Mouse (Mus musculus) cerebellum, adult 8-10 months (tissue): ENCODE measurements around the gene Ocln.
"Not testable (repeated sequence)": the region's sequence is repeated elsewhere in the genome, so short reads cannot be mapped to it uniquely, and the experiment has no call there.

Experiments
- DNase-seq: peaks from one replicate; pipeline ENCODE4 v3.0.0; 2022

Ocln gene

GRCm38 (mm10) chr13:100543011-100543767 is 9.3 kb downstream of the Ocln start:
- DNase-seq = no peak

GRCm38 (mm10) chr13:100536149-100536548 is 16.4 kb downstream of the Ocln start:
- DNase-seq = no peak

- no peak for DNase-seq
These were observed 19.6 kb downstream of the Ocln start for GRCm38 (mm10) chr13:100532788-100533365.

DNA sequence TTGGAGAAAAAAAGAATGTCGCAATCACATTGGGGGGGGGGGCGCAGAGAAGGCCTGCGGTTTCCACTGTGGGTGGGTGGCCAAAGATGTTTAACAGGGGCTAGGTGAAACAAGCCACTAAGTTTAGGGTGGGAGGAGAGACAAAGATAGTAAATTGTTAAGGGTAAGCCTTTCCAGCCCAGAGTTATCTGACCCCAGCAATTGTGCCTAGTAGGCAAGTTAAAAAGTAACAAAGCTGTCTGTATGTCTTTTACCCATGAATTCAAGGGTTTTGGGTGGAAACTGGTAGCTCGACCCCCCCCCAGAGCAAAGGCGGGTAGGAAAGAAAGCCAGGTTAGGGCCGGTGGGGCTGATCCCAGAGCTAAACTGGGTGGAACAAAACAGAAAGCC is 25.9 kb downstream of the Ocln start:
- no peak for DNase-seq

DNA sequence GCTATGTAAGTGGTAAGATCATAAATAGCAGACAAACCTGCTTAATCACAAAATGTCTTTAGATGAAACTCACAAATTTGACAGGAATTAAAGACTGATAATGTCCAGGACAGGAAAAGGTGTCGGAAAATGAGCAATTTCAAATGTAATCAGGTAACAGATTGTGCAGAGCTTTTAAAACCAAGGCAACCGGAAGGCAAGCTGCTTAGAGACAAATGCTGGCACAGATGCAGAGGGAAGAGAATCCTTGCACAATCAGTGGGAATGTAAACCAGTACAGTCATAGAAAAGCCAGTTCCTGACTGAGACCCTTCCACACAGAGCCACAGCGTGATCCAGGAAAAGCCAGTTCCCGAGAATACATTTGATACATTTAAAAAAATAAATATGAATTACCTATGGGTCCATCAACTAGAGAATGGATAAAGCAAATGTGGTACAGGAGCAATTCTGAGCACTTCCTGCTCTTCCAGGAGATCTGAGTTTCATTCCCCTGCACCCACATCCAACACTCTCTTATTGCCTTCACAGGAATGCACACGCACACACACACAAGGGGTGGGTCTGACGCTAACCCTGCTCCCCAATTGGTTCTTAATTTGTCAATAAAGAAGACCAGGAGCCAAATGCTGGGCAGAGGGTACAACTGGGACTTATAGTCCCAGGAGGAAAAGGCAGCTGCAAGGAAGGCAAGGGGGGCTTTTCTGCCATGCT is 26.4 kb downstream of the Ocln start:
- DNase-seq = peak; percentile 54

DNA sequence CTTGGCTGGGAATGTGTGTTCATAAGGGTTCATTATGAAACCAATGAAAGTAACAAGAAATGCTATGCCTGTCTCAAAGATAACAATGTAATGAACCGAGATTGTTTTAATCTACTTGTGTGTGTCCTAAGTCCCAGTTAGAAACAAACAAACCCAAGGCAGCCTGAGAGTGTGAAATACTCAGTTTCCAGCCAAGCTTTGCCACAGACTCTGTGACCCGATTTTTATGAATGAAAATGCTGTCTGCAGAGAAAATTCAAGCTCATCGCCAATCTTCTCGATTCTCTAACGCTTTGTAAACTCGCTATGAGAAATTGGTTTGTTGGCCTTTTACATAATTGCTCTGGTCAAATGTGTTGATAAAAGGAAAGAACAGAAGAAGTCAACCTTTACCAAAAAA is 27.6 kb downstream of the Ocln start:
- no peak for DNase-seq

- DNase-seq = no peak
These were observed 28.8 kb downstream of the Ocln start for GRCm38 (mm10) chr13:100523698-100524097.

DNA sequence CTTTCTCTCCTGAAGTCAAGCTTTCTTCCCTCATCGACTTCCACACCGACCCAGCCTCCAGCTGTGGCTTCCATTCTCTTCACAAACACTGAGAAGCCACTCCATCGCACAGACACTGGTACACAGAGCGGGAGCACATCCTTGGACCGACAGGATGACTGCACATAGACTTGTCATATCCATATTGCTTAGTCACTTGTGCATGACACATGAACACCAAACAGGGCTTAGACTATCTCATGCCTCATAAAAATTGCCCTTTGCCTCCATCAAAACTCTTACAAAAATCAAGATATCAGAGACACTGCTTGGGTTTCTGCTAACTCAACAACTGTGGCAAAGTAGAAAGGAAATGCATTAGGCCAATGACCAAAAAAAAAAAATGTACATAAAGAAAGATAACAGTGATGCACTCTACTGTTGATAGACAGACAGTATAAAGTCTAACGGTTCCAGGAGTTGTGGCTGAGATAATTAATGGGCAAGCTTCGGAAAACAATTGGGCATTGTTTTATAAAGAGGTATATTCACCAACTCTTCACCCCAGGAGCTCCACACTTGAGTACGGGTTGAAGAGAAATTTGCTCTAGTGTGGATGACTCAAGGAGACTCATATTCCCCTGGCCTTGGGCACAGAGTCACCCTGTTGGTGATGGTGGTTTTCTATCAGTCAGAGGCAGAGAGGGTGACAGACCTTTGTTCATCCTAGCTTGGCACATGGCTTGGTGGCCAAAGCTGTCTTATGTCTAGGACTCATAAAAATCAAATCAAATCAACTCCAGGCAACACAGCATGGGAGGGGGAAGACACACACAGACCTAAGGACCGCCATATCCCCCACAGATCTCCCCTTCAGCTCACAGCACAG is 30.6 kb downstream of the Ocln start:
- no peak for DNase-seq

GRCm38 (mm10) chr13:100519162-100519561 is 33.4 kb downstream of the Ocln start:
- DNase-seq = no peak

GRCm38 (mm10) chr13:100518191-100518590 is 34.3 kb downstream of the Ocln start:
- no peak for DNase-seq

- DNase-seq = no peak
These were observed 34.8 kb downstream of the Ocln start for GRCm38 (mm10) chr13:100517652-100518153.

DNA sequence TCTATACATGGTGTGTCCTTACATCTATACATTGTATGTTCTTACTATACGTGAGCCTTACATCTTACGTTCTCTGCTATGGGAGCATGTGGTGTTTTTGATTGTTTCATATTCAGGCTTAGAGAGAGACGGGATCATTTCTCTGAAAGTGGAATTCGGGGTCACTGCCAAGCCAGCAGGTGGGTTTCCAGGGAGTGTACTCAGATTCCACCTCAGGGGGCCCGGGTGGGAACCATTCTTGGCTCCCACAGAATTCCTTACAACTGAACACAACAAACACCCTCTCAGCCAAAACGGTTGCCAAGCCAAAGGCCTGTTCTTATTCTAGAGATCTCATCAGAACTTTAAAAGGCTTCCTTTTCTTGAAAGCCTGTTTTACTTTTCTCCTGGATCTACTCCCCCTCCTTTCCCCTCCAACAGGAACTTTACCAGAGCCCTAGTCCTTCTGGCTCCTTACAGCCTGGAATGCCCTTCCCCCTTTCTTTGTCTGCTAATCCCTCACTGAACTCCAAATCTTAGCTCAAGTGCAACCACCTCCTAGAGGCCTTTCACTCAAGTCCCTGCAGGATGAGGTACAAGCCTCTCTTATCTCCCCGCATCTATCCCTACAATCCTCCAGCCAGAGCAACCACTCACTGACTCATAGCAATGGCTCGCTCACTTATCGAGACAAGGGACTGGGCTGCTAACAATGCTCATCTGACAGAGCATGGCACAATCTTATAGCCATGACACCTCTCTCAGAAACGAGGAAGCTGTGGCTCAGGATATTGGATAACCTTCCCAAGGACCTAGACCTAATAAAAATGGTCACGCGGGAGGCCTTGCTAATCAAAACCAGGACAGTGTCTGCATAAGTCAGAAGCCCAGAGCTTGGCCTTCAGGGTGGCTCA is 36.1 kb downstream of the Ocln start:
- DNase-seq = no peak

GRCm38 (mm10) chr13:100512792-100513191 is 39.7 kb downstream of the Ocln start:
- DNase-seq = no peak

DNA sequence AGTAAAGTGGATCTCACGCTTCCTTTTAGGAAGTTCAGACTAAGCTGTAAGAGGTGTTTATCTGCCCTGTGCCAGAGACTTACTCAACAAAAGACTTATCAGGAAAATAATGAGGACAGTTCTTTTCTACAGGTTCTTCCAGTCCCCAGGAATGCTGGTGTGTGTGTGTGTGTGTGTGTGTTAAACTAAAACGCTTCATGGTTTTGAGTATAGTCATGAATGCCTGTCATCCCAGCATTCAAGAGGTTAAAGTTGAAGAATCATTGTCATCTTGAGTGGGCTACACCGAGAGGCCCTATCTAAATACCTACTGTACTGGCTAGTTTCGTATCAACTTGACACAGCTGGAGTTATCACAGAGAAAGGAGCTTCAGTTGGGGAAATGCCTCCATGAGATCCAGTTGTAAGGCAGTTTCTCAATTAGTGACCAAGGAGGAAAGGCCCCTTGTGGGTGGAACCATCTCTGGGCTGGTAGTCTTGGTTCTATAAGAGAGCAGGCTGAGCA is 40.6 kb downstream of the Ocln start:
- DNase-seq = no peak

DNA sequence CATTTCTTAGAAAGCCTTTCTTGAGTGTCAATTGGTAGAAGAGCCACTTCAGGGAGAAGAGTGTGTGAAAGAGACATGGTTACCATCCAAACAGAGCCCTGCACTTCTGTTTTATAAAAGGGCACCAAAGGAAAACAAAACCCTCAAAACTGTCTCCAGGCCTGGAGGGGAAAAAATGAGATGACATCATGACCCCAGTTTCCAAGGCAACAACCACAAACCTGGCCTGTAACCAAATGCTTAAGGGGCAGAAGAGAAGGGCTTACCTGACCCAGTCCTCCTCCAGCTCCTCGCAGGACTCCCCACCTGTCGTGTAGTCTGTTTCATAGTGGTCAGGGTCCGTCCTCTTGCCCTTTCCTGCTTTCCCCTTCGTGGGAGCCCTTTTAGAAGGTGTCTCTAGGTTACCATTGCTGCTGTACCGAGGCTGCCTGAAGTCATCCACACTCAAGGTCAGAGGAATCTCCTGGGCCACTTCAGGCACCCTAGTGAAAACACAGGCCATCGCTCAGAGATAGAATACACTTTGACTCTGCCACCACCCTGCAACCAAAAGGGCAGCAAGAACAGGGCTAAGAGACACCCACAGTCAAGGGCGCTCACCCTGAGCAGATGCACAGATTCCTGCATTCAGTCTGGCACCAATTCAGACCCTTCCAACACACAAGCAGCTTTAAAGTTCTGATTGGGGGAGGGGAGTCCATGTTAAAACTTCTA is 41.2 kb downstream of the Ocln start:
- no peak for DNase-seq

GRCm38 (mm10) chr13:100499625-100500024 is 52.9 kb downstream of the Ocln start:
- not testable (repeated sequence) for DNase-seq

- no peak for DNase-seq
These were observed 57.2 kb downstream of the Ocln start for GRCm38 (mm10) chr13:100495337-100495736.

DNA sequence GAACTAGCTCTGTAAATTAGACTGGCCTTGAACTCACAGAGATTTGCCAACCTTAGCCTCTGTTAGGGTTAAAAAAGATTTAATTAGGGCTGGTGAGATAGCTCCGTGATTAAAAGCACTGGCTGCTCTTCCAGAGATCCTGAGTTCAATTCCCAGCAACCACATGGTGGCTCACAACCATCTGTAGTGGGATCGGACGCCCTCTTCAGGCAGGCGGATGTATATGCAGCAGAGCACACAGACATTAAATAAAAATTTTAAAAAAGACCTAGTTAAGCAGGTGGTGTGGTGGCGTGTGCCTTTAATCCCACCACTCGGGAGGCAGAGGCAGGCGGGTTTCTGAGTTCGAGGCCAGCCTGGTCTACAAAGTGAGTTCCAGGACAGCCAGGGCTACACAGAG is 58.1 kb downstream of the Ocln start:
- not testable (repeated sequence) for DNase-seq

- no peak for DNase-seq
These were observed 59.2 kb downstream of the Ocln start for GRCm38 (mm10) chr13:100493313-100493712.

DNA sequence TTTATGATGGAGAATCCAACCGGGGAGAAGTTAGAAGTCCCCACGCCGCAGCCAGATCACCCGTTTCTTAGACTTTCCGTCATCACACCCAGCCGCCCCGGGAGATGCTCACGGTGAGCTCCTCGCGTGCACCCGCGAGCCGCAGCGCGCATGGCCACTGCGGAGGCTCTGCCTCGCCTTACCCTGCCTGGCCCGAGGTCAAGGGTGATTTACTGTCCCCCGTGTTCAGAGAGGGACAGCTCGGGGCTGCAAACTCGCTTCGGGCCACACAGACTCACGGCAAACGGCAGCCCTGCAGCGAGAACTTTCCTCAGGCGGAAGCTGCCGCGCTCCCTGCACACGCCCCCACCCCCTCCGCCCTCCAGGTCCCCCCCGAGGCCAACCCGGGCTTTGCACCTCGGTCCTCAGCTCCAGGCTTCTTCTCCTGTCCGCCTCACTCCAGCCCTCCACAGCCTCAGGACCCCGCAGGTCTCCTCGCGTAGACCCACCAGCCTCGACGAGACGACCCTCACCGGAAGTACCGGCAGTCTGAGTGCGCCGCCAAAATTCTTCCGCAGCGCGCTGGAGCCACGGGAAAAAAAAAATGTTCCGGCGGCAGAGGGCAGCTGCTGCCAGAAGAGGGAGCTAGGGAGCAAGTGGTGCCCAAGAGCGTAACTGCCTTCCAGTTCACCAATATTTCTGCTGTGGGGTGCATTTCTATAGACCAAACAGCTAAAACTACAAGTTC is 60.3 kb downstream of the Ocln start, which contains the start of gene Gtf2h2:
TSS of gene Gtf2h2 (minus strand) at position 519 of the 727 bp plus-strand sequence.
- DNase-seq = peak; percentile 89
